Mouse (Mus musculus) hindbrain, embryonic 15.5 days (tissue): Measurements from ENCODE around the gene Cavin3. TPM values are rescaled to one million over a fixed set of nuclear protein-coding genes. Genes with fewer than 3 reads are reported as not detected.

Experiments used
- ATAC-seq: fragments of 200-750 bp; cut with Nextera tagmentation; 2 replicates; pipeline ENCODE4 v1.8.0; 2017; ENCODE audit warnings: low read depth, moderate number of reproducible peaks, moderate TSS enrichment; ENCODE audit not compliant: low FRiP score
- H3K27ac ChIP-seq: fragments of 300-500 bp; sonication (generic); replicated peaks from 2 replicates; pipeline ENCODE4 v1.5.1; 2015; ENCODE audit warnings: mild to moderate bottlenecking, inconsistent platforms
- H3K27me3 ChIP-seq: fragments of 300-500 bp; sonication (generic); 2 replicates; pipeline ENCODE4 v1.6.1; 2015; ENCODE audit warnings: control low read depth, inconsistent platforms
- H3K36me3 ChIP-seq: fragments of 300-500 bp; sonication (generic); 2 replicates; pipeline ENCODE4 v1.6.1; 2015; ENCODE audit warnings: control low read depth, inconsistent platforms
- H3K4me1 ChIP-seq: fragments of 300-500 bp; sonication (generic); replicated peaks from 2 replicates; pipeline ENCODE4 v1.6.1; 2015; ENCODE audit warnings: control low read depth, inconsistent platforms
- H3K4me2 ChIP-seq: fragments of 300-500 bp; sonication (generic); 2 replicates; pipeline ENCODE4 v1.6.1; 2015; ENCODE audit warnings: moderate library complexity, mild to moderate bottlenecking, inconsistent platforms
- H3K4me3 ChIP-seq: fragments of 300-500 bp; sonication (generic); 2 replicates; pipeline ENCODE4 v1.5.1; 2015; ENCODE audit warnings: mild to moderate bottlenecking, inconsistent platforms
- H3K9ac ChIP-seq: fragments of 300-500 bp; sonication (generic); 2 replicates; pipeline ENCODE4 v1.6.1; 2015; ENCODE audit warnings: inconsistent platforms
- H3K9me3 ChIP-seq: fragments of 300-500 bp; sonication (generic); 2 replicates; pipeline ENCODE4 v1.6.1; 2016; ENCODE audit warnings: control low read depth, inconsistent platforms
- WGBS: fragments of 180-500 bp; shearing (Covaris S2); methylation state at CpG from one replicate; pipeline ENCODE4 v1.1.7; 2015; 5-methylcytosine and 5-hydroxymethylcytosine counted together
- polyA plus RNA-seq: library from polyadenylated mRNA; unstranded; fragments of >200 nt; fragmentation: Nextera tagmentation; extraction: Ambion mirVana; gene quantifications from 2 replicates; pipeline ENCODE4 v1.2.1, GENCODE M21; 2015

Gene Cavin3
- polyA plus RNA-seq, 1 experiment from 2014 or later: 41.2 TPM

DNA sequence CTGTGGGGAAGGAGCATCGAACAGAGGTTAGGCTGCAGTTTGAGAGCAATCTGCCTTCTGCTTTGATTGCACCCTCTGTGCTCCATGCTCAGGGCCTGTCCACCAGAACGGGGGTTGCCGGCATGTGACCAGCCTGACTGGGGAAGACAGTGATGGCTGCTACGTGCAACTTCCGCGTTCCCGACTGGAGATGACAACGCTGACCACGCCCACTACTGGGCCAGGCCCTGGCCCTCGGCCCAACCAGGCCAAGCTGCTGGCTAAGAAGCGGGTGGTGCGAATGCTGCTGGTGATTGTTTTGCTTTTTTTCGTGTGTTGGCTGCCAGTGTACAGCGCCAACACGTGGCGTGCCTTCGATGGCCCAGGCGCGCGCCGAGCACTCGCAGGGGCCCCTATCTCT is 47.3 kb downstream of the Cavin3 start:
- WGBS: 83% methylated on average over 22 of the region's 22 CpGs

DNA sequence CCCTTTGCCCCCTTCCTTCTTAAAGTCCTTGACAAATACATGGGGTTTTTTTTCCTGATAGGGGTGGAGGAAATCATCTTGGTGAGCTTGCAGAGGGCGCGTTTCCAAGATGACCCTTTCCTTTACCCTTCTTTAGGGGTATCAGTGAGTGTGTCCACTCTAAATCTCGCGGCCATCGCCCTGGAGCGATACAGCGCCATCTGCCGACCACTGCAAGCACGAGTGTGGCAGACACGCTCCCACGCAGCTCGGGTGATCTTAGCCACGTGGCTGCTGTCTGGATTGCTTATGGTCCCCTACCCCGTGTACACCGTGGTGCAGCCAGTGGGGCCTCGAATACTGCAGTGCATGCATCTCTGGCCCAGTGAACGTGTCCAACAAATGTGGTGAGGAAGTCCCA is 48.2 kb downstream of the Cavin3 start:
- H3K4me2 ChIP-seq: no peak overlapping the region
- ATAC-seq: no peak
- no peaks in the 10 kb centered on the region for H3K4me1 ChIP-seq
- H3K27me3 ChIP-seq: no peaks in the 10 kb centered on the region
- H3K27ac ChIP-seq: no peak overlapping the region
- no peaks in the 10 kb centered on the region for H3K9me3 ChIP-seq
- WGBS: 91% methylated on average over 17 of the region's 17 CpGs
- no peak overlapping the region for H3K9ac ChIP-seq
- no peaks in the 10 kb centered on the region; the same call in 1 of the 2 replicates for H3K36me3 ChIP-seq
- H3K4me3 ChIP-seq: no peak overlapping the region

More for the DNA sequence above, 47.3 kb downstream of the Cavin3 start:
- Histone ChIP-seq H3K9ac (no peak overlapping the region), H3K36me3 (no peaks in the 10 kb centered on the region; the same call in 1 of the 2 replicates), H3K4me3 (no peak overlapping the region), H3K4me1 (no peaks in the 10 kb centered on the region), H3K27ac (no peak overlapping the region), H3K4me2 (no peak overlapping the region), H3K9me3 (no peaks in the 10 kb centered on the region), H3K27me3 (no peaks in the 10 kb centered on the region)
- ATAC-seq: no peak

DNA sequence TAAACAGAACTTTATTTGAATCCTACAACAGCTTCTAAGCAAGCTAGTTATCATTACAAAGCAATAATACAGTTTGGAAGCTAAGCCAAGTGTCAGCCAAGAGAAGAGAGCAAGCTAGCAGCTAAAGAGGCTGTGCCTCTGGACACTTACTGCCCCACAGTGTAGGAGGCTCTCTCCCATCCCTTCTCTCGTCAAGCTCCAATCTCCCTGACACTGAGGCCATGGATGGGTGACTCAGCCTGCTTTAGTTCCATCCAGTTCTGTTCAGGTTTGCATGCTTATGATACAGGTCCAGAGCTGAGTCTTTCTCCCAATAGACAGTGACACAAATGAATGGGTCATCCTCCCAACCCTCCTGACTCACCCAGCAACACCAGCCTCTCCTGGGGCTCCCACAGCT is 50.0 kb downstream of the Cavin3 start:
- no peak overlapping the region for H3K9ac ChIP-seq
- no peak overlapping the region for H3K27ac ChIP-seq
- 60% methylated on average over 1 of the region's 1 CpGs for WGBS
- H3K36me3 ChIP-seq: no peaks in the 10 kb centered on the region; the same call in 1 of the 2 replicates
- no peaks in the 10 kb centered on the region for H3K9me3 ChIP-seq
- H3K4me3 ChIP-seq: no peak overlapping the region
- H3K4me1 ChIP-seq: no peaks in the 10 kb centered on the region
- no peak for ATAC-seq
- no peaks in the 10 kb centered on the region for H3K27me3 ChIP-seq
- no peak overlapping the region for H3K4me2 ChIP-seq

Other genes starting within 250 kb of the Cavin3 start
- gene Olfr688, start 194.2 kb downstream of the Cavin3 start, polyA plus RNA-seq: not detected in 2 replicates
- 0.03 and 0.05 TPM in 2 replicates for gene Olfr689, start 171.1 kb downstream of the Cavin3 start, polyA plus RNA-seq
- not detected in 2 replicates for gene Olfr690, start 148.2 kb downstream of the Cavin3 start, polyA plus RNA-seq
- gene Olfr691, start 140.0 kb downstream of the Cavin3 start, polyA plus RNA-seq: 0.12 and 0.16 TPM in 2 replicates
- gene Olfr692, start 114.1 kb downstream of the Cavin3 start, polyA plus RNA-seq: not detected in 2 replicates
- not detected in 2 replicates for gene Gm5901, start 107.3 kb downstream of the Cavin3 start, polyA plus RNA-seq
- 43.7 and 45.1 TPM in 2 replicates for gene Fam160a2, start 82.2 kb downstream of the Cavin3 start, polyA plus RNA-seq
- gene Cnga4, start 77.7 kb downstream of the Cavin3 start, polyA plus RNA-seq: 0.08 and 0.12 TPM in 2 replicates
- gene Cckbr, start 56.6 kb downstream of the Cavin3 start, polyA plus RNA-seq: 5.2 and 5.5 TPM in 2 replicates
- 88.5 and 94.2 TPM in 2 replicates for gene Smpd1, start 72.1 kb upstream of the Cavin3 start, polyA plus RNA-seq
- 294 and 330 TPM in 2 replicates for gene Apbb1, start 99.4 kb upstream of the Cavin3 start, polyA plus RNA-seq
- gene Hpx, start 117.8 kb upstream of the Cavin3 start, polyA plus RNA-seq: 0.39 TPM in 1 of 2 replicates, not detected in the other
- 106 and 112 TPM in 2 replicates for gene Trim3, start 151.3 kb upstream of the Cavin3 start, polyA plus RNA-seq
- gene Timm10b, start 157.8 kb upstream of the Cavin3 start, polyA plus RNA-seq: 145 and 150 TPM in 2 replicates
- gene Arfip2, start 158.1 kb upstream of the Cavin3 start, polyA plus RNA-seq: 81.8 and 92.0 TPM in 2 replicates
- gene Gm45799, start 158.3 kb upstream of the Cavin3 start, polyA plus RNA-seq: 18.2 and 18.7 TPM in 2 replicates
- 1.1 and 1.3 TPM in 2 replicates for gene Dnhd1, start 168.5 kb upstream of the Cavin3 start, polyA plus RNA-seq